Mouse (Mus musculus) retina, postnatal 7 days (tissue): ENCODE data around the gene Polr3b.

Experiments used
- DNase-seq: peaks from one replicate; pipeline ENCODE4 v3.0.0-alpha.2; 2012; ENCODE audit warnings: low read depth, low spot score

The Polr3b gene

DNA sequence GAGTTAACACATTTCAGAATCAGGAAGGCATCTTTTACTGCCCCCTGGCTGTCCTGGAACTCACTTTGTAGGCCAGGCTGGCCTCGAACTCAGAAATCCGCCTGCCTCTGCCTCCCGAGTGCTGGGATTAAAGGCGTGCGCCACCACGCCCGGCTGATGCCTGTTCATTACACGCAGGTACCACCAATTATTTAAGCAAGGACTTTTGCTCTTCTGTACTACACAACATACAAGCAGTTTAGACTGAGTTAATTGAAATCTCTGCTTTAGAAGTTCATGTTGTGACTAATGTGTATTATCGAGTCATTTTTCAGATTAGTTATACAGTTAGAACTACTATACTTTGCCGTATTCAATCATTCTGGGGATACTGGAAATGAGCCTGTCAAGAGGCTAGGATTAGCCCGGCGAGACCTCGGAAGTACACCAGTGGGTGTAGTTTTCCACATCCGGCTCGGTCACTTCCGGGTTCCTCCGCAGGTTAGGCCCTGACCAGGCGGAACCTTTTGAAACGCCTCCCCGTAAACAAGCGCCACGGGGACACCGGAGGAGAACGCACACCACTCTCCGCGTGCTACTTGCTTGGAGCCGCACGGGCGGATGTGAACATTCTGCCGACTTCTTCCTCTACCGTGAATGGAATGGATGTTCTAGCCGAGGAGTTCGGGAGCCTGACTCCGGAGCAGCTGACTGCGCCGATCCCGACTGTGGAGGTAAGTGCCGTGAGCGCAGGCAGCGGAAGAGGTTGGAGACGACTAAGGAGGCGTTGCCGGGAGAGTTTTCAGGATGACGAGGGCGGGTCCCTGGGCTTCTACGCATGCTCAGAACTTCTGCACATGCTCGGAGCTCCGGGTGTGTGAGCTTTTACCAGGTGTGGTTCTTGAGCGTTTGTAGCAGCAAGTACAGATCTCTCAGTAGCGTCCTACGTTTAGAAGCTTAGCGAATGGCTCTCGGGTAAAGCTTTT, at the start of gene Polr3b:
Gene Polr3b (plus strand): TSS at position 467 of the 965 bp plus-strand sequence.
- peak; percentile 86 for DNase-seq

DNA sequence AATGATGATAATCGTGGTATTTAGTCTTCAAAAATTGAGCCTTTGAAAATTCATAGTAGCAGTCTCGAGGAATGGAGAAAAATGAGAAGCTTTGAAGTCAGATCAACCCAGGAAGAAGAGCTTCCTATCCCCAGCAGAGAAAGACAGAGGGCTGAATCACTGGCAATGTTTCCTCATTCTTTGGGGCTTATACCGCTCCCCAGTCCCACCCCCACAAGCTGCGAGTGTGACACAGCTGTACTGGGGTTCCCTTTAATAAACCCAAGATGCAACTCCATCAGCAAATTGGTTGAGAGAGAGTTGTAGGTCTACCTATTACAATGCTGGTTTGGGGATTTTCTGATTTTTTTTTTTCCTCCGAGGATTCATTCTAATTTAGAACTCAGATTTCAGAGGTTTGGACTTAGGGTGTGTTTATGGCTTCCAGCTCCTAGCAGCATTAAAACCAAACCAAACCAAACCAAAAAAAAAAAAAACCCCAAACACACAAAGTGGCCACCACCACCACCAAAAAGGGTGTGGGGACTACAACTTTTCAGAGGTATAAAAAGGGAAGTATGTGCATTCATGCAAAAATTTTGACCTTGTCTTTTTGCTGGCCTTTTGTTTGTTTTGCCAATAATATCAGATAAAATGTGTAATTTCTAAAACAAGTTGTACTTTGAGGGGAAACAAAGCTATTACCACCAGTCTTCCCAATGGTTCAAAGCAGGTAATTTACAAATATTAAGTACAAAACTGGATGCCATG, 48.2 kb upstream of the Polr3b start:
- DNase-seq = no peak

GRCm38 (mm10) chr10:84576029-84576394, 46.1 kb upstream of the Polr3b start:
- DNase-seq = no peak

GRCm38 (mm10) chr10:84576395-84577070, 45.6 kb upstream of the Polr3b start, which contains the start of gene Tcp11l2:
TSS of gene Tcp11l2 (plus strand) at chr10:84576626.
- peak; percentile 92 for DNase-seq

DNA sequence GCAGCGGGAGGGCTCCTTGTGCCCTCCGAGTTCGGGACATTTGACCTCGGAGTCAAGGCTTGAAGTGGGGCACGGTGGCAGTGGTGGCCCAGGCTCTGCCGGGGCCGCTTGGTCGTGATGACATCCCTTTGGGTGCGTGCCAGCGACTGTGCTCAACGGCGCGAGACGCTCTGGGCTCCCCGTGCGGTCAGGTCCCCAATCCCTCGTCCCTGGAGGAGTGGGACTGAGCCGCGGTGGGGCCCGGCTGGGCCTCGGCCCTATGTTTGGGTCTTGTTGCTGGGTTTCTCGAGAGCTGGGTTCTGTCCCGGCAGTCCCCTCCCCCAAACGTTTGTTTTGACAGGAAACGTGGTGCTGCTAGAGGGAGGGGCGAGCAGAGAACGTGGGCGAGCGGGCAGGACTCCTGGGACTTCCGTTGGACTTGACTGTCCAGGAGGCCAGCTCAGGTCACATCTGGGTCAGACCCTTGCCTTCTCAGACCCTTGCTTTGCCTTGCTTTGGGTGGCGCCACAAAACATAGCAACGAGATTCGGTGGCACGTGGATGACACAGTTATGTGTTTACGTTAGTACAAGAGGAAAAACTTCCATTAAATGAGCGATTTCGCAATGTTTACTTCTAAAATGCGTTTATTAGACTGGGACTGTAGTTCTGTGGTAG, 44.9 kb upstream of the Polr3b start:
- DNase-seq = peak; percentile 60

DNA sequence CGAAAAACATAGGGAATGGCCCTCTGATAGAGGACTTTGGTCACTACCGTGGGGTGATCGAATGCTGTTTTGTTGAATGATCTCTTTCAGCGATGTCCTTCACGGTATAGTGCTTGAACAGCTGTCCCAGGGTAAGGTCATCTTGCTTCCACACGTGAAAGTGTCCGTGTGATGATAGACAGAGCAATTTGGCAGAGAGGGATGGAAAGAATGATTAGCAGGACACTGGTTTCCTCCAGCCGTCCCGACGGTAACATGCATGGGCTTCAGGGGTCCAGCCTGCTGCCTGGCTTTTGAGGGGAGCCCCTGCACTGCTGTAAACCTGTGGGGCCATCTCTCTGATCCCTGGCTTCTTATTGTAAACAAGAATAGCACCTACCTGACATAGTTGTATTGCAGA, 43.4 kb upstream of the Polr3b start:
- no peak for DNase-seq

DNA sequence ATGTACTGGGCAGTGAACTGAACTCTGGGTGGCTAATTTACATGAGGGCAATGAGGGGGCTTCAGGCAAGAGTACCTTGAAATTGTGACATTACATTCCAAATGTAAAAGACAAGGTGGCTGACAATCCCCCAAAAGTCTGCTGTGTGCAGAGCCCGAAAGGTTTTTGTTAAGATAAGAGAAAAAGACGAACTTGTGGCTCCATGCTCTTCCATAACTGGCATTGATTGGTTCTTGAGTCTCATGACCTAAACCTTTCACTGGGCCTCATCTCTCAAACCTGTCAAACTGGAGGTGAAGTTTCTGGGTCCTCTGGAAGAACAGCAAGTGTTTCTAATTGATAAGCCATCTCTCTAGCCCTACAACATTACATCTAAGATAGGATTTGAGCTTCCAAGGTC, 42.6 kb upstream of the Polr3b start:
- no peak for DNase-seq

DNA sequence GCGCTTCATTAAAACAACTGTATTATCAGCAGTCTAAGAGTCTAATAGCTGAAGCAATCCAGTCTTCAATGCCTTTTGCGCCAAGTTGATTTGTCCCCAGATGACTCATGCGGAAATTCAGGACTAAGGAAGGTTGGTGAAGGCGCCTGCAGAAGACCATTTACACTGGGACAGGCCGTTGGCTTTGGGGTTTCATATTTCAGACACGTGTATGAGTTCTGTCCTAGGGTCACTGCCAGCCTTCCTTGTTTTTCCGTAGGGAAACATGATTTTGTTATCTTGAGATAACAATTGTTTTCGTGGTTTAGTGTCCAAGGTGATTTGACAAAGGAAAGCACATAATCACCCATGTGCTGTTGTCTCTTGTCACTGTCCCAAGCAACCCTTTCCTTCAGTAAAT, 40.9 kb upstream of the Polr3b start:
- DNase-seq = no peak

DNA sequence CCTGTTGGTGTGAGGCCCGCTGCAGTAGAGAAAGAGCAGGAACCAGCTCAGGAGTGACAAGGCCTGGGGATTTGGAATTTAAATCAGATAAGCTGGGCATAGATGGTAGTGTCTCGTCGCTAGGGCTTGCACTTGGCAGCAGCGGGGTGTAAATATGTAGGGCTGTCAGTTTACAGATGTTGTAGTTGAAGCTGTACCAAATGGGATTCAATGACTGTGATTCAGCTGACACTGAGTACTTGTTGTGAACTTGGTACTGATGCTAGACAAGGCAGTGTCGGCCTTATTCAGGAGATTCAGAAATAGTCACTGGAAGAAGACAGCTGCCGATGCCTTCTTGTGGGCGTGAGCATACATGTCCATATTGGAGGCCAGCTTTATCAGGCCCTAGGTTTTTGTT, 39.9 kb upstream of the Polr3b start:
- DNase-seq = no peak

- DNase-seq = no peak
Measured at GRCm38 (mm10) chr10:84584451-84585293, 37.4 kb upstream of the Polr3b start.

DNA sequence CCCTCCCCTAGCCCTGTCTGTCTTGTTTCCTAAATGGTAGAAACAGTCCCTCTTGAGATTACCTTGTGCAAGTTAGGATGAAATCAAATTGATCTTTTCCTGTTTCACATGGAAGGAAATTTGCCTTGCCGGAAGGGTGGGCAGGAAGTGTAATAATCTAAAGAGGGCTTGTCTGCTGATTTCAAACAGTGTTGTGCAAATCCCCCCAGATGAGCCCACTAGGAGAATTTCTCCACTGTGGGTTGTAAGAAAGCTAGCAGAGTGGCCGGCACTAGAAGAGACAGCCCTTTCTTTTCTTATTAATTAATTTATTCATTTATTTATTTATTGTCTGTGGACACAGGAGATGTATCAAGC, 36.8 kb upstream of the Polr3b start:
- DNase-seq = no peak

DNA sequence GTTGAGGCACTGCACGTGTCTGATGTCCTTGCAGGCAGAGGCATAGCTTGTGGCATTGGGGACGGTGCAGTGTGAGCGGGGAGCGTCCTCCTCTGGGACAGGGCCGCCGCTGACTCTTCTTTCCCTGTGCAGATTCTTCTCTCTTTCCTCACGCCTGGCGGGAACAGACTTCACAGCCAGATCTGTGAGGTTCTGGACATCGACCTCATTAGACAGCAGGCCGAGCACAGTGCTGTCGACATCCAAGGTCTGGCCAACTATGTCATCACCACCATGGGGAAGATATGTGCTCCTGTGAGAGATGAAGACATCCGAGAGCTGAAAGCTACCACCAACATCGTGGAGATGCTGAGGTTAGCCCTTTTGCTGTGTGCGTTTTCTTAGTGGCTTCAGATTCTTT, 31.1 kb upstream of the Polr3b start:
- no peak for DNase-seq

DNA sequence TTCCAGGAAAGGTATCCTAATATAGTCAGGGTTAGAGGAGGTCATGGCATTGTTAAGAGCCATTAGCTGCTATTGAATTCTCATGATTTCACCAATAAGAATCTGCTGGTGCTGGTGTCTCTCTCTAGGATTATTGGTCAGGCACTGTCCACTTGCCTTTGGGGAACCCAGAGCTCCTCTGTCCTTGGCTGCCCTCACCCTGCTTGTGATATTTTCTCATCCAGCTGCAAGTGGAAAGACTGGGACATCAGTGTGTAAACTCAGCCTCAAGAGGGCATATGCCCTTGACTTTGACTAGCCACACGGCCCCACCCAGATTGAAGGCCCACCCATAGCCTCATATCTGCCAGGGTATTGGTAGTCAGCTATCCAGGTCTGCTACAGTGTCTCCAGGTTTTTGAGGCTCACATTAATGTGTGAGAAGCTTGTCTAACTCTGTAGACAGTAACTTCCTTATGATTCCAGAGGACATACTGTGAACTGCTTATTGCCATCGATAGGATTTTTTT, 30.4 kb upstream of the Polr3b start:
- no peak for DNase-seq

GRCm38 (mm10) chr10:84592745-84593144, 29.3 kb upstream of the Polr3b start:
- no peak for DNase-seq

GRCm38 (mm10) chr10:84597127-84597785, 24.8 kb upstream of the Polr3b start:
- DNase-seq = no peak

- DNase-seq = no peak
Measured at GRCm38 (mm10) chr10:84598172-84598571, 23.9 kb upstream of the Polr3b start.

GRCm38 (mm10) chr10:84600136-84600535, 22.0 kb upstream of the Polr3b start:
- DNase-seq = no peak

- DNase-seq = no peak
Measured at GRCm38 (mm10) chr10:84604335-84604734, 17.8 kb upstream of the Polr3b start.

DNA sequence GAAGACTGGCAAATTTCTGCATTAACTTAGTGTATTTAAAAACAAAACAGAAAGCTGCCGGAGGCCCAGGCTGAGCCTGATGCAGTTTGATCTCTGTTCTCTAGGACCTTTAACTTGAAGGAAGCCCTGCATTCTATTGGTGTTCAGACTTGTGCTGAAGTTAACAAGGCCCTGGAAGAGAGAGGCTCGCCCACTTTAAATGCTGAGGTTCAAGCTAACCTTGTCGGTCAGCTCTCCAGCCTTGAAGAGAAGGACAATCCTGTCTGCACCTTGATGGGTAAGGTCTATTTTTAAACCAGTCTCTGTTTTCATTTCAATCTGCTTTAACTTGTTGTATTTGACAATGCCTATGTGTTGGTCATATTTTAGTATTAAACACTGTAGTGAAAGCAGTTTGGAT, 13.7 kb upstream of the Polr3b start:
- DNase-seq = no peak

- no peak for DNase-seq
Measured at GRCm38 (mm10) chr10:84610324-84610723, 11.8 kb upstream of the Polr3b start.
